Mouse (Mus musculus) liver, embryonic 12.5 days (tissue): Measurements from ENCODE around the gene Grxcr1. TPM values are rescaled to one million over a fixed set of nuclear protein-coding genes. Genes with fewer than 3 reads are reported as not detected.

ENCODE experiments used
- ATAC-seq: fragments of 200-750 bp; cut with Nextera tagmentation; 2 replicates; pipeline ENCODE4 v1.8.0; 2017; ENCODE audit warnings: moderate number of reproducible peaks, mild to moderate bottlenecking, moderate library complexity
- H3K27ac ChIP-seq: fragments of 300-500 bp; sonication (generic); 2 replicates; pipeline ENCODE4 v1.5.1; 2016; ENCODE audit warnings: mild to moderate bottlenecking
- H3K27me3 ChIP-seq: fragments of 300-500 bp; sonication (generic); replicated peaks from 2 replicates; pipeline ENCODE4 v1.6.1; 2016; ENCODE audit warnings: mild to moderate bottlenecking, moderate library complexity
- H3K36me3 ChIP-seq: fragments of 300-500 bp; sonication (generic); 2 replicates; pipeline ENCODE4 v1.6.1; 2016; ENCODE audit warnings: mild to moderate bottlenecking, moderate library complexity
- H3K4me1 ChIP-seq: fragments of 300-500 bp; sonication (generic); 2 replicates; pipeline ENCODE4 v1.6.1; 2016
- H3K4me2 ChIP-seq: fragments of 300-500 bp; sonication (generic); 2 replicates; pipeline ENCODE4 v1.6.1; 2016; ENCODE audit warnings: mild to moderate bottlenecking, moderate library complexity
- H3K4me3 ChIP-seq: fragments of 300-500 bp; sonication (generic); 2 replicates; pipeline ENCODE4 v1.5.1; 2016; ENCODE audit warnings: mild to moderate bottlenecking, moderate library complexity
- H3K9ac ChIP-seq: fragments of 300-500 bp; sonication (generic); 2 replicates; pipeline ENCODE4 v1.6.1; 2016; ENCODE audit warnings: mild to moderate bottlenecking, moderate library complexity
- H3K9me3 ChIP-seq: fragments of 300-500 bp; sonication (generic); replicated peaks from 2 replicates; pipeline ENCODE4 v1.6.1; 2016; ENCODE audit warnings: mild to moderate bottlenecking, moderate library complexity
- WGBS: fragments of 180-500 bp; shearing (Covaris S2); methylation state at CpG from one replicate; pipeline ENCODE4 v1.1.7; 2016; ENCODE audit not compliant: insufficient replicate concordance; 5-methylcytosine and 5-hydroxymethylcytosine counted together
- polyA plus RNA-seq: library from polyadenylated mRNA; unstranded; fragments of >200 nt; fragmentation: Nextera tagmentation; extraction: Ambion mirVana; gene quantifications from 2 replicates; pipeline ENCODE4 v1.2.1, GENCODE M21; 2016

Grxcr1 gene
- polyA plus RNA-seq = not detected in 2 replicates

DNA sequence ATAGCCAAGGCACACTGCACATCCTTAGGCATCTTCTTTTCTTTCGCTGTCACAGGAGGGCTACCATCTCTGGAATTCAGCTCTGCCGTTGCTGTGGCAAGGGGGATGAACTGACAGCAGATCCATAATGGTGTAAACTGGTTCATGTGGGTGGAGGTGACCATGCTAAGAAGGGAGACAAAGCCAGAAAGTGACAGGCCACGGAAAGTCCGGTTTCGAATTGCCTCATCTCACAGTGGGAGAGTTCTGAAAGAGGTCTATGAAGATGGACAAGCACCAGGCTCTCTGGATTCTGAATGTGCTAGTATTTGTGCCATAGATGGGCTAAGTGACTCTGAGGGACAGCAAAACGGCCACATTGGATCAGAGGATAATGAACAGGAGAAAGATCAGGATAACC, at the start of gene Grxcr1:
Grxcr1 (plus strand) TSS at position 92 of the 400 bp plus-strand sequence.
- no peak within 1 kb of the TSS for H3K9ac ChIP-seq
- no peaks in the 10 kb centered on the region for H3K9me3 ChIP-seq
- no peak within 1 kb of the TSS for H3K4me2 ChIP-seq
- H3K4me3 ChIP-seq = no peak within 1 kb of the TSS
- 74% methylated on average over 6 of the region's 6 CpGs for WGBS
- H3K4me1 ChIP-seq = no peaks in the 10 kb centered on the region
- no peak for ATAC-seq
- no peaks in the 10 kb centered on the region for H3K36me3 ChIP-seq
- no peaks in the 10 kb centered on the region for H3K27me3 ChIP-seq
- no peak within 1 kb of the TSS for H3K27ac ChIP-seq

DNA sequence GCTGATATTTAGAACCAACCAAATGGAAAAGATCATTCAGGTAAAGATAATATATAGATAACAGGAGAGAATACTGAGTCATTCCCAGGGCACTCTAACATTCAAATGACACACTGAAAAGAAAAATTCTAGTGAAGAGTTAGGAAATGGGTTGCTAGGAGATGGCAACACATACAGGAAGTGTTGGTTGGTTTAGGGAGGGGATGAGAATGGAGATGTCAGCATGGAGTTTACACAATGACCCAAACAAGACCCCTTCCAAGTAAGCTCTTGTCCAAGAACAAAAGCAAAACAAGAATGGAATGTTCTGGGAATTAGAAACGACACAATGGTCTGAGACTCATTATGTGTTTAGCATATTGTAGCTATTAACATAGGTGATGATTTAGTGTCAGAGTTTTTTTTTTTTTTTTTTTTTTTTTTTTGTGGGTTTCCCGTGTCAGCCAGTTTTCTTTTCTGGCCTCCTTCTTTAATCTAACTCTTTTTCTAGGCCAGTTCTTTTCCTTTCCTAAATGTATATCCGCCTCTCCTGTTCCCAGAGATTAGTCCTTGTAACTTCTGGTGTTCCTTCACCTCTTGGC, 49.6 kb upstream of the Grxcr1 start:
- H3K4me3 ChIP-seq = no peak overlapping the region
- no peaks in the 10 kb centered on the region for H3K9me3 ChIP-seq
- no peak for ATAC-seq
- 48% methylated on average over 3 of the region's 3 CpGs for WGBS
- no peaks in the 10 kb centered on the region for H3K27me3 ChIP-seq
- no peaks in the 10 kb centered on the region for H3K4me1 ChIP-seq
- no peak overlapping the region for H3K9ac ChIP-seq
- H3K36me3 ChIP-seq = no peaks in the 10 kb centered on the region
- H3K27ac ChIP-seq = no peak overlapping the region
- no peak overlapping the region for H3K4me2 ChIP-seq

DNA sequence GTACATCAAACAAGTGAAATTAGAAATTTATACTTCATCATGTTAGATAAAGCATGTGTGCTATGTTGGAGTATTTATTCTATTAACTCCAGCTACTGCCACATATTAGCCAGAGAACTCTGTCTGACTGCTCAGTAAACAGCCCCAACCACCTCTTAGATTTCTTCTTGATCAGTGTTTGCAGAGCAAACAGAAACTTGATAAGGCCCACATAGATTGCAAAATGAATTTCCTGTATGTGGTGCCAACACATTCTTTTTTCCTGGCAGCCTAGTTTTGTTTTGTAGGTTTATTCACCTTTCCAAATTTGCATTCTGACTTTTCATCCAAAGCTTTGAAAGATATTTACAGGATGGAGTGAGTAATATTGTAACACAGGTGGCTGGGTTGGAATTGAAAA, 41.2 kb upstream of the Grxcr1 start:
- Histone ChIP-seq H3K27ac (no peak overlapping the region), H3K4me3 (no peak overlapping the region), H3K27me3 (no peaks in the 10 kb centered on the region), H3K36me3 (no peaks in the 10 kb centered on the region), H3K9me3 (no peaks in the 10 kb centered on the region), H3K9ac (no peak overlapping the region), H3K4me1 (no peaks in the 10 kb centered on the region), H3K4me2 (no peak overlapping the region)
- ATAC-seq = no peak

DNA sequence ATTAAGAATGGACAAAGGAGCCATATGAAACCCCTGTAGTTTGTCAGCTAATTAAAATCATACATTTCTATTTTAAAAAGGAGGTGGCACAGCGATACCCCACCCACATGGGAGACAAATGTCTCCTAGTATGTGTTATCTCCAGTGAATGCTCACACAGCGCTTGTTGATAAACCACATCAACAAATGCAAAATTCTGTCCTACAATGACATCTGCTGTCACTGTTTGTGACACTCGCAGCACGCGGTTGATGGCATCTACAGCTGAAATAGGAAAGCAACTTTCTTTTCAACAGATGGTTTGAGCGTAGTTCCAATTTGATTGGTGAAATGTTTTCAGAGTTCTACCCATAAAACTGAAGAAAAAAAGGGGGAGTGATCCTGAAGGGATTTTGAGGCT, 29.0 kb upstream of the Grxcr1 start:
- Histone ChIP-seq H3K36me3 (no peaks in the 10 kb centered on the region), H3K4me3 (no peak overlapping the region), H3K4me1 (no peaks in the 10 kb centered on the region), H3K27ac (no peak overlapping the region), H3K27me3 (0 out of 2 replicates have a peak, but pooled peaks cover 5% of the 10 kb centered on the region), H3K9me3 (no peaks in the 10 kb centered on the region), H3K9ac (no peak overlapping the region), H3K4me2 (no peak overlapping the region)
- WGBS = 62% methylated on average over 6 of the region's 6 CpGs
- no peak for ATAC-seq

DNA sequence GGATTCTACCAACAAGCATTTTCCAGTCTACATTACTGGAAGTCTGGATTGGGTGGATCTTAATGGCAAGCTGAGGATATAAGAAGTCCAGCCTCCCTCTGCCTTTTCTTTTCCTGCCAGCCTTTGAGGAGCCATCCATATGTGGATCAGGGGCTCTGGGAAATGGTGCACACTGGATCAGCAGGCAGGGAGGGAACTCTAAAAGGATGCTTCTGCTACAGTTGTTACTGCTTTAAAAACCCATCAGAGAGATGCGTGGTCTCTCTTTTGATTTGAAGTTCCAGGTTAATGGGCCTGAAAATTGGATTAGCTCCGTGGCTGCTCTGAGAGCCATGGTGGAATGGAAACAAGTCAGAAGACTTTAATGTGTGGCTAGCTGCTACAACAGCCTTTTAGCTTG, 27.7 kb upstream of the Grxcr1 start:
- Histone ChIP-seq H3K9me3 (no peaks in the 10 kb centered on the region), H3K36me3 (no peaks in the 10 kb centered on the region), H3K9ac (no peak overlapping the region), H3K4me2 (no peak overlapping the region), H3K27me3 (0 out of 2 replicates have a peak, but pooled peaks cover 4% of the 10 kb centered on the region), H3K4me1 (no peaks in the 10 kb centered on the region), H3K27ac (no peak overlapping the region), H3K4me3 (no peak overlapping the region)
- WGBS = 57% methylated on average over 2 of the region's 2 CpGs
- ATAC-seq = no peak

DNA sequence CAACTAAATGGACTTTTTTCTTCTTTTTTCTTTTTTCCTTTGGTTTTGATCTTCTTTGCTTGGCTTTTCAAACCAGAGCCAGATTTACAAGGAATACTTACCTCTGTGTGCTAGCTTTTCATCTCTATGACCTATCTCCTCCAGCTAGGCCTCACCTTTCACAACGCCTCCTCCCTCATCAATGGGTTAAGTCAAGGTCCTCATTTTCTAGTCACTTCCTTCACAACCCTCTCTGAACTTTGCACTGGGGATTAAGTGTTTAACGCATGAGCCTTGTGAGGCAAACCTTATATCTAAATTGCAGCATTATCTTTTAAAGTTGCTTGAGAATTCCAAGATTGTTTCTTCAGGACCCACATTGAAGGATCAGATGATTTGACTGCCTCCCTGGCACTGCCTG, 27.2 kb upstream of the Grxcr1 start:
- H3K9ac ChIP-seq = no peak overlapping the region
- H3K4me3 ChIP-seq = no peak overlapping the region
- H3K4me2 ChIP-seq = no peak overlapping the region
- no peaks in the 10 kb centered on the region for H3K4me1 ChIP-seq
- no peaks in the 10 kb centered on the region for H3K9me3 ChIP-seq
- H3K36me3 ChIP-seq = no peaks in the 10 kb centered on the region
- H3K27me3 ChIP-seq = no peaks in the 10 kb centered on the region
- ATAC-seq = no peak
- H3K27ac ChIP-seq = no peak overlapping the region
- 75% methylated on average over 2 of the region's 2 CpGs for whole genome bisulfite sequencing

DNA sequence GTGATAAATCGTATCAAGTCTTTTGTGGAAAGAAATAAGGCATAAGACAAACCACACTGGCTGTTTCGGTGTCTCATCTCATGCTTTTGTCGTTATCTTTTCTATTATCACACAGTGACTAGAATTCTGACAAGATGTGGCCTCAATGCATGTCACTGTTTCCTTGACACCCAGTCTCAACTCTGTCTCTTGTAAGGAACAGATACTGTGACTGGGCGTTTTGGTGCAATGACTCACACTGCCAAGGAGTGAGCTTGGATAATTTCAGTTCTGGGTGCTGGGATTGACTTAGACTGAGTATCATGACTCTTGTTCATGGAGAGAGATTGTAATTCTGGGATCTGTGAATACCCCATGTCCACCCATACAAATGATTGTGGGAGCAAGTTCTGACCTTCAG, 24.6 kb upstream of the Grxcr1 start:
- Histone ChIP-seq H3K4me3 (no peak overlapping the region), H3K9ac (no peak overlapping the region), H3K27me3 (no peaks in the 10 kb centered on the region), H3K4me2 (no peak overlapping the region), H3K36me3 (no peaks in the 10 kb centered on the region), H3K4me1 (no peaks in the 10 kb centered on the region), H3K9me3 (no peaks in the 10 kb centered on the region), H3K27ac (no peak overlapping the region)
- 37% methylated on average over 4 of the region's 4 CpGs for WGBS
- no peak for ATAC-seq

DNA sequence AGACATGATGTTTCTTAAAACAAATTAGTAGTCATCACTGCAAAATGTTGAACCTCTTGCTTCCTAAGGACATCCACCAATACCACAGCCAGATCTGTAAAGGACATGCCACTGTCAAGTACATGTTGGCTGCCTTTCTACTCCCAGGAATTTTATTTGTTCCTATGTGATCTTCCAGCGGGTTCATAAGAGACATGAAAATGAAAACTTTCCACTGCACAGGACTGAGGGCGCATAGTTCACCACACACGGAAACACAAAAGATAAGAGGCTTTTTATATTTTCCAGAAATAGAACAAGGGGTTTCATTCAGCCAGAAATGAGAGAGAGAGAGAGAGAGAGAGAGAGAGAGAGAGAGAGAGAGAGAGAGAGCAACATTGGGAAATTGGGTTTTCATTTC, 20.1 kb upstream of the Grxcr1 start:
- WGBS = 45% methylated on average over 3 of the region's 3 CpGs
- H3K27me3 ChIP-seq = peaks cover 4% of the 10 kb centered on the region
- H3K4me2 ChIP-seq = no peak overlapping the region
- H3K4me1 ChIP-seq = no peaks in the 10 kb centered on the region
- no peak for ATAC-seq
- no peak overlapping the region for H3K9ac ChIP-seq
- no peak overlapping the region for H3K27ac ChIP-seq
- no peak overlapping the region for H3K4me3 ChIP-seq
- H3K9me3 ChIP-seq = no peaks in the 10 kb centered on the region
- H3K36me3 ChIP-seq = no peaks in the 10 kb centered on the region

DNA sequence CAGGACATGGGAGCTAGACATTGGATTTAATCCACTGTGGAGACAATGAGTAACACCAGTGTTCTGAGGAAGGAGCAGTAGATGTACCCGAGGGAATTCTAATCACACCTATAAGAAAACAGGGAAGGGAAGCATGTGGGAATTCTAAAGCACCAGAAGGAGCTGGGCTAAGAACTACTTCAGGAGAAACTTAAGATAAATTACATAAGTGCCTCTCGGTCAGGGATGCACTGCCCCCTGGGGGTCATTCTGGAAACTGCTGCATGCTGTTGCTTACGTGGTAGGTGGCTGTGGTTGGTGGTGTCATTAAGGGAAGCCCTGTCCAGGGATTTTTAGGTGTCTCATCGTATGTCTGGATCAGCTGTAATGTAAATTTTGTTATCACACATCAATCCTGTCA, 19.0 kb upstream of the Grxcr1 start:
- Histone ChIP-seq H3K27ac (no peak overlapping the region), H3K4me3 (no peak overlapping the region), H3K4me1 (no peaks in the 10 kb centered on the region), H3K36me3 (no peaks in the 10 kb centered on the region), H3K4me2 (no peak overlapping the region), H3K9ac (no peak overlapping the region), H3K9me3 (no peaks in the 10 kb centered on the region), H3K27me3 (peaks cover 4% of the 10 kb centered on the region)
- ATAC-seq = no peak
- WGBS = 9% methylated on average over 4 of the region's 4 CpGs

DNA sequence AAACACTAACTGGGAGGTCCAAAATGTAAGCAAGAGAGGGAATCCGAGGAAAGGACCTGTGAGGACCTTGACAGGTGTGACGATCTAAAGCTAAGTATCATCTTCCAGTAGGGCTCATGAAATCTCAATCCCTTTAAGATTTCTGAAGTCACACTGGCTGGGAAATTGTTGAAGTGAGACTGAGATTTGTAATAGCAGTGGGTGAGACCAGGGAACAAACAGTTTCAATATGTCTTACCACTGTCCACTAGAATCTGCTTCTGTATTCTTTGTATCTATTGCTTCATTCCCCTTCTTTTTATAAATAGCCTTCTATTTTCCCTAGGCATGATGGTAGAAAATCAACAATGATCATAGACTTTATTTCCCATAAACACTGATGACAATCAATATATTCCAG, 10.8 kb upstream of the Grxcr1 start:
- Histone ChIP-seq H3K4me3 (no peak overlapping the region), H3K4me2 (no peak overlapping the region), H3K27me3 (no peaks in the 10 kb centered on the region), H3K9ac (no peak overlapping the region), H3K27ac (no peak overlapping the region), H3K4me1 (no peaks in the 10 kb centered on the region), H3K9me3 (no peaks in the 10 kb centered on the region), H3K36me3 (no peaks in the 10 kb centered on the region)
- no peak for ATAC-seq
- 58% methylated on average over 2 of the region's 2 CpGs for WGBS

DNA sequence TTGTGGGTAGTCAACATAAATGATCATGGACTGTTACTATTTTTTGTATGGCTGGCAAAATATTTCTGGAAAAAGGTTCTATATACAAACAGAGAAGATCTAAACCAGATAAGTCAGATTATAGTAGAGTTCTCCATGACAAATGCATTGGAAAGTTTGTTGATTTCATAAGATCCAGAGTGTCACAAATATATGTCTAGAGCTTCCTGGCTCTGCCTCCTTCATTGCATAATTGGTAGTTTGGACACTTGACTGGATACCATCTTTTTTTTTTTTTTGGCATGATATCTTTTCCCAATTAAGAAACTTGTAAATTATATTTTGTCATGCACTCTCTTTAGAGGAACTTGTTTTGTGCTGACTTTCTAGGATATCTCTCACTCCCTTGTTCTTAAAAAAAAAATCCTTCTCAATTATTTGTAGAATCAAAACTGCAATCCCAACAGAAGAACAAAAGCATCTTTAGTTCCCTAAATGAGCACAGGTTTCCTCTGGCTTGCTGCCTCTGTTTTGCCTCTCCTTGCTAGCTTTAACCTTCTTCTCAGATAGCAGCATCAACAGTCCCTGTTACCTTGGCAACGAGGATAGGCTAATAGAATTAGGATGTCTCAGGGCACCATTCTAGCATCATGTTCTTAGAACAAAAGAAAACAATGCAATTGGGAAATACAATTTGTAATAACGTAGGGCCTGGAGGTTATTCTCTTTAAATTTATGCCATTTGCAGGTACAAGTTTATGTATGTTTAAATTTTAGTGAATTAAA, 4.8 kb upstream of the Grxcr1 start:
- Histone ChIP-seq H3K27ac (no peak overlapping the region), H3K36me3 (no peaks in the 10 kb centered on the region), H3K4me3 (no peak overlapping the region), H3K4me1 (no peaks in the 10 kb centered on the region), H3K9ac (no peak overlapping the region), H3K4me2 (no peak overlapping the region), H3K9me3 (no peaks in the 10 kb centered on the region), H3K27me3 (no peaks in the 10 kb centered on the region)
- ATAC-seq = no peak
- WGBS = 65% methylated on average over 2 of the region's 2 CpGs

DNA sequence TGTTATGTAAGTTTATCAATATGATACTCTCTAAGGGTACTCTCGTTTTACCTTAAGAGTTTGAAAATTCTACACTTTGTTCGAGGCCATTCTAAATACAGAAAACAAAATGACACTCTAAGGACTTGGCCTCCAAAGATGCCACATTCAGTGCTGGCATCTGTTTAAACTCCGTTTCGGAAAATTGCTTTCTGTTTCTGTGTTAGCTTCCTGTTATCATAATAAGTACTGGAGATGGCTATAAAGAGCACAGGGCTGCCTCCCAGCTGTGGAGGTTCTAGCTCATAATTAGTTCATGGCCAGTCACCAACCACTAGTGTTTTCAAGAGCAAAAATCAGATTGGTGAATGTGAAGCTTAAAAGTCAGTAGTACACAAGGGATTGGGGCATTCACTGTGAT, 4.2 kb upstream of the Grxcr1 start:
- Histone ChIP-seq H3K27me3 (no peaks in the 10 kb centered on the region), H3K4me1 (no peaks in the 10 kb centered on the region), H3K9ac (no peak overlapping the region), H3K27ac (no peak overlapping the region), H3K4me3 (no peak overlapping the region), H3K36me3 (no peaks in the 10 kb centered on the region), H3K9me3 (no peaks in the 10 kb centered on the region), H3K4me2 (no peak overlapping the region)
- ATAC-seq = no peak
- 70% methylated on average over 4 of the region's 4 CpGs for WGBS

DNA sequence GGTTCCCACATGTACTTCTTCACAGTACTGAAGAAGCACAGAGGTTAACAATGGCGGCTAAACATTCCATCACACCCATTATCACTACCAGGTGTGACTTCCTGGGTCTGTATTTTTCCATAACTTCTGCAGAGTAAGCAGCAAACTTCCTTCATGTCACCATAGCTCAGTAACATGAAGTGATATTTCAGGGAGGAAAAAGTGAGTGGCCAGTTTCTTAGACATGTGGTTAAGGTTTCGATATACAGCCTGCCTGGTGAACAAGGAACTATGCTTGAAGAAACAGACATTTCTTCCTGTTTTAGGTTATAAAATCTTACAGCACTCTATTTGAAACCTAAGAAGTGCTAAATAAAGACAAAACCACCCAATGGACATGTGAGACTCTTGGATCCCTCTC, 1.7 kb downstream of the Grxcr1 start:
- Histone ChIP-seq H3K9ac (no peak overlapping the region), H3K27ac (no peak overlapping the region), H3K27me3 (no peaks in the 10 kb centered on the region), H3K4me3 (no peak overlapping the region), H3K9me3 (no peaks in the 10 kb centered on the region), H3K4me2 (no peak overlapping the region), H3K4me1 (no peaks in the 10 kb centered on the region), H3K36me3 (no peaks in the 10 kb centered on the region)
- WGBS = 54% methylated on average over 2 of the region's 2 CpGs
- ATAC-seq = no peak
